Mouse (Mus musculus) adrenal gland, adult (tissue): ENCODE measurements around the gene Nwd2.
A peak's percentile ranks its signal among the peaks of the same experiment; 100 is the strongest.

ENCODE experiments used
- DNase-seq, 2 experiments: peaks; one replicate each; pipeline ENCODE4 v3.0.0; 2022 to 2023; ENCODE audit warnings: low spot score in 1 of 2; ENCODE audit not compliant: inconsistent age in 2 of 2

Nwd2 gene

DNA sequence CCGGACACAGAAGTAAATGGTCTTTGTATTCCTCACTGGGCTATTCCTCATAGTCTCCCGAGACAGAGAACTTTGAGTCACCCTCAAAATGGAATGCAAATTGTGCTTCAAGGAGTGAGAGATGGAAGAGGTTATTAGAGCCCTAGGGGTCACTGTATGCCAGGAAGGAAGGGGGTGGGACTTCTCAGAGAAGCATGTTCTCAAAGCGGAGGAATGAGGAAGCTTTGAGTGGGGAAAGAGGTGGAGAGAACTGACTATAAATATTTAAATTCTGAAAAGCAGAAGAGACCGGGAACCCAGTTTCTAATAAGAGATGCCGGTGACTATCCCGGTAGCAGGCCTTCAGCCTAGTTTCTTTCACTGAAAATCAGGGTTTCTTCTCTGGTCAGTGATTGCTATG lies 178.1 kb downstream of the Nwd2 start:
- peak in 1 of 2 experiments; percentile 30 for DNase-seq

DNA sequence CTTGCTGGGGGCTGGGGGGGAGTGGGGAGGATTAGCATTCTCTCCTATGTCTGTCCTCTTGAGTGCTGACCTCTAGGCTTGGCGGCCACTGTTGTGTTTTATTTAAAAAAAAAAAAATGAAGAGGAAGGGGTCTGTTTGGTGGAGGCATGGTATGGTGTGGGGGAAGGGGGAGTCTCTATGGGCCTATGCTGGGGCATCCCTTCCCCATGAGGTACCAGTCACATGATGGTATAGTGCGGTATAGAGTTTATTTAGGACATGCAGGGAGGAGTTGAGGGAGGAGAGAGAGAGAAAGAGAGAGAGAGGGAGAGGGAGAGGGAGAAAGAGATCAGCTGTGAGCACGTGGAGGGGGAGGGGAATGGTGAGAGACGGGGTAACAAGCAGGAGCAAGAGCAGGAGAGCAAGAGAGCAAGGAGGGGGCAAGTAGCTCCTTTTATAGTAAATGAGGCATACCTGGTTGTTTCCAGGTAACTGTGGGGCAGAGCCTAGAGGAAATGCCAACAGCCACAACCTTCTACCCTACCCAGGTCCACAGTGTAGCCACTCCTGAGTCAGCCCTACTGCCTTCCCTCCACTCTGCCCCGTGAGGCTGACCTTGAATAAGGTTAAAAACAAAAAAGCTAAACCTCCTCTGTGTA lies 178.6 kb downstream of the Nwd2 start:
- no peak for DNase-seq

DNA sequence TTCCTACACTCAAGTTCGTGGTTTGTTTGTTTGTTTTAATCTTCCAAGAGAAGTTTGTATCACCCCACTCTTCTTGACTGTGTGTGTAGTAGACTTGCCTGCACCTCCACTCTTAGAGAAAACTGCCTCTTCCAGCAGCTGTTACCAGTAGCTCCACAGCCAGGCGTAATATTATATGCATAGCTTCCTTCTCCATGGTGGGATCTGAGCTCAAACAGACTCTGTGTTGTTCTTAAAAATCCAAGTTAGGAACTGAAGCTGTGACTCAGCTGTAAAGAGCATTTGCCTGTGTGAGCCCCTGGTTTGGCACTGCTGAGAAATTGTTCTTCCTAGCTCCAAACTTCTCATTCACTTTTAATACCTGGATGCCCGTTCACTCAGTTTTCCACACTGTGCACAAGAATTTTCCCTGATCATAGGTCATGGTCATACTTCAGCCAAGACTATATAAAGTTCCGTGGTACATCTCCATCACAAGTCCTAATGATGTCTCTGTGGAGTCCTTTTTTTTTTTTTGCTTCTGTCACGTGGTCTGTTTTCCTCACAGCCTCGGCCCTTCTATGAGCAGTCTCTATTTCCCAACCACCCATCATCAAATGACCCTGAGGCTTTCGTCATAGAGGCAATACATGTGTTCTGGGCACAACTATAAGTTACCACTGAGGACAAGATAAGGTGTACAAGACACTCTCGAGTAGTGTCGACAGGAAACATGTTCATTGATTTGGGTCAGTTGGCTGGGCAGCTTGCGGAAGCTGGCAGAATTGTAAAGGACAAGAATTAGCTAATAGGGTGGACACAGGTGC lies 179.7 kb downstream of the Nwd2 start:
- no peak for DNase-seq

DNA sequence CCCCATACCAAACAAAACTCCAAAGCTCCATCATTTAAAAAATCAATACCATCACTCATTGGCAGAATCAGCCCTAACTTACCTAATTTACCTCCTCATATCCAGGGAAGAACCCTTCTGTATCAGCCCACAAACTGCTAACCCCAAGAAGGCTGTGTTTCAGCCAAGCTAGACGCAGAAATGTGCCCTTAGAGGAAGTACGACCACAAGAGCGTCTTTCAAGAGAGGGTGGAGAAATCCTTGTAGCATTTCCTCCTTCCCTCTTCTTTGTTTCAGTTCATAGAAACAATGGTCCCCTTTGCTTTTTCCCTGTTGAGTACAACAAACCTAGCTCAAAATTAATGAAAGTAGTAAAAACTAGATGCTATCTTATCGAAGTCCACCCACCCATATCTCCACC lies 182.2 kb downstream of the Nwd2 start:
- no peak for DNase-seq

- no peak for DNase-seq
These were observed 185.1 kb downstream of the Nwd2 start for GRCm38 (mm10) chr5:63833955-63834354.

- no peak for DNase-seq
These were observed 185.5 kb downstream of the Nwd2 start for GRCm38 (mm10) chr5:63834435-63834834.

GRCm38 (mm10) chr5:63837115-63837514 lies 188.2 kb downstream of the Nwd2 start:
- no peak for DNase-seq

DNA sequence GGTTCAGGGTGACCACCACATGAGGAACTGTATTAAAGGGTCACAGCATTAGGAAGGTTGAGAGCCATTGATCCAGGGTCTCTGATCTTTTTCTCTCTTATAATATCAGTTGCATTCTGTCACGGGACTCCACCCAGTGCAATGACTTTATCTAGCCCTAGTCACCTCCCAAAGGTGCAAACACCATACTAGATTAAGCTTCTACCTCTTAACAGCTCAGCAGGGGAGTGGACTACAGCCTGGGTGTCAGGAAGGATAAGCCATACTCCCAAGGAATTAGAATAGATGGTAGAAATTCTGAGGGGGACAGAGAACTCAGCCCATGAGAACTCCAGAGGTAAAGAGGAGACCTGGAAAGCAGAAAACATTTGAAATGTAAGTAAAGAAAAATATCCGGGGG lies 188.9 kb downstream of the Nwd2 start:
- DNase-seq, result no peak

DNA sequence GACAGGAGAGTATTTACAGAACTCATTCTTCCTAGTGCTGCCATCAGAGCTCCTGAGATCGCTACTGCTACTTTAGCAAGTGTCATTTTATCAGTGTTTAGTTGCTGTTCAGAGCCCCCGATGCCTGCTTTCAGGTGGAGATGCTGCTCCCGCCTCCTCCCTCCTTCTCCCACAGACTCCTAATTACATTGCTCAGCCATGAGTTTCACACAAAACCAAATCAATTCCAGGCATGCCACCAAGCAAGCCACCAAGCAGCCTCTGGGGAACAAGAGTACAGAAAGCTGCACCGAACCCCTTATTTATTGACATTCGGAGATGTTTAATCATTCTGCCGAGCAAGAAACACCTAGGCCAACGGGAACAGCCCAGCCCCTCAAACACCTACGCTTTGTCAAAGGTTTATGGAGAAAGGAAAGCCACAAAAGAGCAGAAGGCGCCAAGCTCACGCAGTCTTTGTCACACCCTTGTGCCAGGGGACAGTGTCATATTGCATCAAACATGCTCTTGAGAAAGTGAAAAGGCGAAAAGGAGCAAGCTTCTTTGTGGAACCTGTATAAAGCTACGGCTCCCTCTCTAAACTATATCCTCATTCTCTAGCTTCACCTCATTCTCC lies 191.0 kb downstream of the Nwd2 start:
- no peak for DNase-seq

DNA sequence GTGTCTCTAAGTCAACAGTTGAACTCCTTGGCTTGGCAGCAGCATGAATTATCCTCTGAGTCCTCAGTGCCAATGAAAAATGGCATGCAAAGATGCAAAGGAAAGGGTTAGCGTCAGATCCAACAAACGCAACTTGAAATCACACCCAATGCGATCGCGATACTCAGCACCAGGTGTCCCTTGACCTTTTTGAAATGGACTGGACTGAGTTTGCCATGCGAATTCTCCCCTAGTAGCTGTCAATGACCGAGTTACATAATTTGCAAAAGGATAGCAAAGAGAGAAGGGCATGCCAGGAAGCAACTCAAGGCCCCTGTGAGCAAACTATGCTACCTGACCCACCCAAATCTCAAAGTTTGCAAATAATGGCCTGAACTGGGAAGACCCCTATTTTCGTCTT lies 198.2 kb downstream of the Nwd2 start:
- DNase-seq, result no peak

DNA sequence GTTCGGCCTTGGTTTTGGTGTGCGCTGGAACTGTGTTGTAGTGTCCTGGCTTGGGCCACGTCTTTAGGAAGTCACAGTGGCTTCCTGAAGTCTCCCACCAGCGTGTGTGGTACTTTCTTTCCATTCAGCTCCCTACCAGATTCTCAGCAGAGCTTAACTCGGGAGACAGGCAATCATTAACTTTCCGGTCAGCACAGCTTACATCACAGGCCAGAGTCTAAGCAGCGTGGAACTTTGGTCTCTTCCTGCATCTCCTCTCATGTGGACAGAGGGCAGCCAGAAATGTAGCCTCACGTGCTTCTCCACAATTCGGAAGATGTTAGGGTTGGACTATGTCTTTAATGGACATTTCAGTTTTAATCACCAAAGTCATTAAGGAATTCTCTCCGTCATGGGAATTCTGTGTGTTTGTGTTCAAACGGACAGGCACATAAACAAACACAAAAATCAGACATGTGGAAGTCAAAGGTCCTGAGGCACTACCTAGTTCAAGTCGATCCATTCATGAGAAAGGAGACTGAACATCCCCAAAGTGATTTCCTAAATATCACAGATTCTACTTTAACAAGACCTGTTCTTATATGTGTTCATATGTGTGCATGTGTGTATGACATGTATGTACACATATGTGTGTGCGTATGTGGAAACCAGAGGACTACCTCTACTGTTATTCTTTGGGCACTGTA lies 198.8 kb downstream of the Nwd2 start:
- DNase-seq, result no peak

DNA sequence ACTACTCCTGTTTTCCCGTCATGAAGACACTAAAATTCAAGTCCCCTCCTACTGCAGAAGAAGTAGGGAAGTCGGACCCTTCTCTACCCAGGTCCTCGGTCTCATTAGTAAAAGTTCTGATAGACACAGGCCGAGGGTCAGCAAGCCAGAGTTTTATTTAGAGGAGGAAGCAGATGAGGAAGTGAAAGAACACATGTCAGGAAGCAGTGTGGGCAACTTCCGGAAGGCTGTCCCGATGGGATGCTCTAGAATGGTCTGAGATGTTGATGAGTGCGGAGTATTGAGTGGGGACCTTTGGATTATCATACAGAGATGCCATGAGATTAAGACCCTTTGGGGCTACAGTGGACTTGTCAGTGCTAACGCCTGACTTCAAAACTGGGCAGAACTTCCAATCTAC lies 210.0 kb downstream of the Nwd2 start:
- DNase-seq, result no peak
